Mouse (Mus musculus): ENCODE results near the gene Eml1. TPM values are rescaled to one million over a fixed set of nuclear protein-coding genes. Genes with fewer than 3 reads are reported as not detected.

The Eml1 gene
- polyA plus RNA-seq, 1 experiment = 0.38 TPM

DNA sequence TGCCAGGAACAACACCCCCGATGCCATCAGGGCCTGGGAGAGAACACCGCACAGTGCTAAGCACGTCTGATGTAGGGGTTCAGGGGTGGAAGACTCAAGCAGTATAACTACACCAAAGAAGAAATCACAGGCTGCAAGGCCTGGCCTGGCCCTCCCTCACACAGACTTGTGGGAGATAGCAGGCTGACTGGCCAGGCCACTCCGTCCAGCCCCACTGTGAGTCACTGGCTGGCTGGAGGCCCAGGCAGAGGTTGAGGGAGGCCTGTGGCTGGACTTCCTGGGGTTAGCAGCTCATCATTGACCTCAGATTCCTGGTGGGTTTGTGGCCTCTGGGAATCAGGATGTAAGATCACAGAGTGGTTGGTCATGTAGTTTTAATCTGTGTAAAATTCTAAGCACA, 22.9 kb downstream of the Eml1 start:
- no peaks in the 10 kb centered on the region for H3K4me1 ChIP-seq (ENCODE audit: control insufficient read depth, insufficient read depth, low read length)
- TF ChIP-seq POLR2A (IDR thresholded peaks at IDR 0.05; ENCODE audit: borderline replicate concordance, low read depth, low read length) (no peak), CTCF (IDR thresholded peaks at IDR 0.05; ENCODE audit: low read depth, low read length) (no peak)
- H3K4me3 ChIP-seq (ENCODE audit: insufficient read depth, low read length) = no peak overlapping the region
- no peak overlapping the region for H3K27ac ChIP-seq (ENCODE audit: insufficient read depth, low read depth, low read length)

- Histone ChIP-seq H3K4me1 (ENCODE audit: control insufficient read depth, insufficient read depth, low read length) (no peaks in the 10 kb centered on the region), H3K4me3 (ENCODE audit: insufficient read depth, low read length) (no peak overlapping the region), H3K27ac (ENCODE audit: insufficient read depth, low read depth, low read length) (no peak overlapping the region)
- TF ChIP-seq POLR2A (IDR thresholded peaks at IDR 0.05; ENCODE audit: borderline replicate concordance, low read depth, low read length) = no peak
- no peak for TF ChIP-seq CTCF (IDR thresholded peaks at IDR 0.05; ENCODE audit: low read depth, low read length)
Measured at GRCm38 (mm10) chr12:108394534-108395284, 24.0 kb downstream of the Eml1 start.

DNA sequence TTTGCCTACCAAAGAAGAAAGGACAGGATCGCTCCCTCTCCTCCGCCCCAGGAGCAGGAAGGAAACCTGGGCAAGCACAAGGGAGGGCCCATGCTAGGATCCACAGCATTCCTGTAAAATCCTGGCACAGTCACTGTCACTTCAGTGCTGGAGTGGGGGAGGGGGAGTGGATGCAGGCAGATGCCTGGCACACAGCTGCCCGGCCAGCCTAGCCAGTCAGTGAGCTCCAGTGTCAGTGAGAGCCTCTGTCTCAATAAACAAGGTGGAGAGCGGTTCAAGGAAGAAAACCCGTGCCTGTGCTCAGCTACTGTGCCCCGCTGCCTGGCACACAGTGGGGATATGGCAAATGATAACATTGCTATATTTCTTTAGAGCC, 24.5 kb downstream of the Eml1 start:
- no peaks in the 10 kb centered on the region for H3K4me1 ChIP-seq (ENCODE audit: control insufficient read depth, insufficient read depth, low read length)
- no peak overlapping the region for H3K4me3 ChIP-seq (ENCODE audit: insufficient read depth, low read length)
- TF ChIP-seq POLR2A (IDR thresholded peaks at IDR 0.05; ENCODE audit: borderline replicate concordance, low read depth, low read length) (no peak), CTCF (IDR thresholded peaks at IDR 0.05; ENCODE audit: low read depth, low read length) (no peak)
- no peak overlapping the region for H3K27ac ChIP-seq (ENCODE audit: insufficient read depth, low read depth, low read length)

- no peak overlapping the region for H3K27ac ChIP-seq (ENCODE audit: insufficient read depth, low read depth, low read length)
- no peak overlapping the region for H3K4me3 ChIP-seq (ENCODE audit: insufficient read depth, low read length)
- no peaks in the 10 kb centered on the region for H3K4me1 ChIP-seq (ENCODE audit: control insufficient read depth, insufficient read depth, low read length)
- no peak for TF ChIP-seq CTCF (IDR thresholded peaks at IDR 0.05; ENCODE audit: low read depth, low read length)
- TF ChIP-seq POLR2A (IDR thresholded peaks at IDR 0.05; ENCODE audit: borderline replicate concordance, low read depth, low read length) = no peak
Measured at GRCm38 (mm10) chr12:108396081-108396947, 25.6 kb downstream of the Eml1 start.

DNA sequence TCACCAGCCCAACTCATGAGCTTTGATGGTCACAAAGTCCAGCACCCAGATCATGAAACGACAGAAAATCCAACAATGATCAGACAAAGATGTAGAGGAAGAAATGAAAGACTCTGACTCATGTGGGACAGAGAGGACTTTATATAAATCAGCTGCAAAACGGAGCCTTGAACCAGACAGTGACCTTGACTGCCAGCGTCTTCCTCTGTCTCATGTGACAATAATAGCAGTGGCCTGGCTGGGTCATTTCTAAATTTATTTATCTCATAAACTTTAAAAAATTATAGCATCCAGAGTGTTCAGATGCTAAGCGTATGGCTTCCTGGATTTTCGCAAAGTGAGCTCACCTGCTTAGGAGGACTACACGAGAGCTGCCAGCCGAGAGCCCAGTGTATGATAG, 27.9 kb downstream of the Eml1 start:
- no peaks in the 10 kb centered on the region for H3K4me1 ChIP-seq (ENCODE audit: control insufficient read depth, insufficient read depth, low read length)
- H3K27ac ChIP-seq (ENCODE audit: insufficient read depth, low read depth, low read length) = no peak overlapping the region
- H3K4me3 ChIP-seq (ENCODE audit: insufficient read depth, low read length) = no peak overlapping the region
- TF ChIP-seq CTCF (IDR thresholded peaks at IDR 0.05; ENCODE audit: low read depth, low read length) (no peak), POLR2A (IDR thresholded peaks at IDR 0.05; ENCODE audit: borderline replicate concordance, low read depth, low read length) (no peak)

DNA sequence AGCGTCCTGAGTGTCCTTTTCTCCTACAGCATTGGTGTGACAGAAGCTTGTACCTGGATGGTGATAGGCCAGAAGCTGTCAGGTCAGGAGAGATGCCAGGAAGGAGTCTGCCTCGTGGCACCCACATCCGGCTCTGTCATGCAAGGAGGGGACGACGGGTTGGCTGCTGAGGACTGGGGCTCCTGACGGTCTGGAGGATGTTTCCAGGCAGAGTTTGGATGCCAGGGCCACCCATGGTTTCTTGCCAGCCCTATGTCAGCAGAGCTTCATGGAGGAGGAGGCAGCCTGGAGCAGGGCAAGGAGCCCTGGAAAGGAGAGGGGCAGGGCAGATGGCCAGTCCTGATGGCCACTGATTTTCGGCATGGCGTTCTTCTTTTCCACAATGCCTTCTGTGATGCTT, 28.4 kb downstream of the Eml1 start:
- H3K27ac ChIP-seq (ENCODE audit: insufficient read depth, low read depth, low read length) = no peak overlapping the region
- no peaks in the 10 kb centered on the region for H3K4me1 ChIP-seq (ENCODE audit: control insufficient read depth, insufficient read depth, low read length)
- no peak overlapping the region for H3K4me3 ChIP-seq (ENCODE audit: insufficient read depth, low read length)
- TF ChIP-seq CTCF (IDR thresholded peaks at IDR 0.05; ENCODE audit: low read depth, low read length) (no peak), POLR2A (IDR thresholded peaks at IDR 0.05; ENCODE audit: borderline replicate concordance, low read depth, low read length) (no peak)

DNA sequence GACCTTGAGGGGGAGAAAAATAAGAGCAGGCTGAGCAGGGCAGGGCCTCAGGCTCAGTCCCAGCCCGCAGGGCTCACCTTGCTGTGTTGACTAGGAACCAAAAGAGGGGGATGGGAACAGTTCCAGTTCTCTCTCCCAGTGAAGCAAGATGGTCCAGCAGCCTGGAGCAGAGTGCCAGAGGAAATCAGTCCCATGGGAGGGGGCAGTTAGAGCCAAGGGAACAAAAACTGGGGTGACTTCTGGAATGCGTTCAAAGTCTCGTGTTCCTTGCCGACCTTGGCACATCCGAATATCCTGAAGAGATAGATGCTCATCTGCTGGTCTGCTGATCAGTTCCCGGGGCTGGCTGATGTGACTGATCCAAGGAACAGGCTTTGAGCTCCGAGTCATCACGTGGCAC, 30.2 kb downstream of the Eml1 start:
- TF ChIP-seq CTCF (IDR thresholded peaks at IDR 0.05; ENCODE audit: low read depth, low read length) = no peak
- TF ChIP-seq POLR2A (IDR thresholded peaks at IDR 0.05; ENCODE audit: borderline replicate concordance, low read depth, low read length) = no peak
- Histone ChIP-seq H3K4me3 (ENCODE audit: insufficient read depth, low read length) (no peak overlapping the region), H3K4me1 (ENCODE audit: control insufficient read depth, insufficient read depth, low read length) (no peaks in the 10 kb centered on the region), H3K27ac (ENCODE audit: insufficient read depth, low read depth, low read length) (no peak overlapping the region)

DNA sequence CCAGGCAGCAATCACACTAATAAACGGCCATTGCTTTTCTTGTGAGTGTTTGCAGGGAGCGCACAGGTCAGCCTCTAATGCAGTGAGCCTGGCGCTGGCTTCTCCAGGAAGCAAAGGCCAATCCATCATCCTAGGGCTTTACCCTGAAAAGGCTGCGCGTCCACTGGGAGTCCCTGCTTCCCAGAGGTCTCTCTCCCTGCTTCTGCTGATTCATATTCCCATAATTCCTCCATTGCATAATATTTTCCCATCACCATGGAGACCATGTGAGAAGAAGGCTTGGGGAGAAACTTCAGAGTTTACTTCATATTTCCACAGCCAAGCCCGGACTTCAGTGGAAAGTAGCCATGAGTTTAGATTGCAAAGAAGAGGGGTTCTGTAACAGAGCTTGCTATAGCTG, 33.2 kb downstream of the Eml1 start:
- H3K4me3 ChIP-seq (ENCODE audit: insufficient read depth, low read length) = no peak overlapping the region
- TF ChIP-seq POLR2A (IDR thresholded peaks at IDR 0.05; ENCODE audit: borderline replicate concordance, low read depth, low read length) = no peak
- TF ChIP-seq CTCF (IDR thresholded peaks at IDR 0.05; ENCODE audit: low read depth, low read length) = no peak
- no peak overlapping the region for H3K27ac ChIP-seq (ENCODE audit: insufficient read depth, low read depth, low read length)
- H3K4me1 ChIP-seq (ENCODE audit: control insufficient read depth, insufficient read depth, low read length) = no peaks in the 10 kb centered on the region

DNA sequence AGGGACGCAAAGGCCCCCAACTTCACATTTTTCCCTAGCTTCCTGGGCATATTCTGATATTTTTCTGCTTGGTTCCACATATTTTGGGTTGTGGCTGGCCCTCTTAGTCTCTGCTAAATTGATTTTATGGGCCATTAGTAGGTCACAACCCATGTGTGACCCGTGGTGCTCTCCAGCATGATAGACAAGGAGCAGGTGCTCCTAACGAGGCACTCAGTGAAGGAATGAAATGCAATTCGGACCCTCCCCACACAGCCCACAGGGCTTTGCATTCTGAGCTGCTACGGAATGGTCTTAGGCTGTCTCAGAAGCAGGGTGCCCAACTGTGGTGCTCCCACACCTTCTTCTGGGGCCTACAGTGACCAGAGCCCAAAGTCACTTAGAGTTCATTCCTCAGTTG, 38.3 kb downstream of the Eml1 start:
- TF ChIP-seq POLR2A (IDR thresholded peaks at IDR 0.05; ENCODE audit: borderline replicate concordance, low read depth, low read length) (no peak), CTCF (IDR thresholded peaks at IDR 0.05; ENCODE audit: low read depth, low read length) (no peak)
- Histone ChIP-seq H3K4me3 (ENCODE audit: insufficient read depth, low read length) (no peak overlapping the region), H3K4me1 (ENCODE audit: control insufficient read depth, insufficient read depth, low read length) (no peaks in the 10 kb centered on the region), H3K27ac (ENCODE audit: insufficient read depth, low read depth, low read length) (no peak overlapping the region)
